Mouse (Mus musculus) MEL (cell line): Measurements from ENCODE around the gene Mtr. TPM values are rescaled to one million over a fixed set of nuclear protein-coding genes. Genes with fewer than 3 reads are reported as not detected.

Source experiments
- DNase-seq: peaks from one replicate; pipeline ENCODE4 v3.0.0; 2011; ENCODE audit warnings: low read depth, low spot score
- H3K27ac ChIP-seq: 2 replicates; pipeline ENCODE4 v1.5.1; 2012; ENCODE audit warnings: low read depth, mild to moderate bottlenecking, control low read depth, low read length, moderate library complexity; ENCODE audit not compliant: control insufficient read depth
- H3K27me3 ChIP-seq, 2 experiments: fragments of 150-350 bp in 1 of 2; sonication (generic) in 1 of 2; 2 replicates each; pipeline ENCODE4 v1.6.1; 2012; ENCODE audit warnings: low read length in 2 of 2, mild to moderate bottlenecking in 2 of 2, improper control_type of control experiment in 1 of 2, moderate library complexity in 1 of 2; ENCODE audit not compliant: insufficient read depth in 2 of 2, control insufficient read depth in 1 of 2
- H3K36me3 ChIP-seq, 2 experiments: 2 replicates each; pipeline ENCODE4 v1.6.1; 2012 to 2014; ENCODE audit warnings: low read length in 2 of 2, improper control_type of control experiment in 1 of 2, inconsistent platforms in 1 of 2, mild to moderate bottlenecking in 1 of 2; ENCODE audit not compliant: insufficient read depth in 2 of 2, control insufficient read depth in 1 of 2
- H3K4me1 ChIP-seq, 2 experiments: fragments of 150-350 bp in 1 of 2; sonication (generic) in 1 of 2; 2 replicates each; pipeline ENCODE4 v1.6.1; 2012; ENCODE audit warnings: low read length in 2 of 2, improper control_type of control experiment in 1 of 2, mild to moderate bottlenecking in 1 of 2; ENCODE audit not compliant: insufficient read depth in 2 of 2, control insufficient read depth in 1 of 2
- H3K4me3 ChIP-seq, 2 experiments: fragments of 150-350 bp in 1 of 2; sonication (generic) in 1 of 2; 2 replicates each; pipeline ENCODE4 v1.5.1; 2012; ENCODE audit warnings: low read depth in 2 of 2, low read length in 2 of 2, mild to moderate bottlenecking in 2 of 2, moderate library complexity in 2 of 2, control low read depth in 1 of 2, improper control_type of control experiment in 1 of 2; ENCODE audit not compliant: control insufficient read depth in 1 of 2, insufficient read depth in 1 of 2
- H3K79me2 ChIP-seq: 2 replicates; pipeline ENCODE4 v1.6.1; 2012; ENCODE audit warnings: mild to moderate bottlenecking, low read length, moderate library complexity; ENCODE audit not compliant: control insufficient read depth, poor library complexity, insufficient read depth
- H3K9ac ChIP-seq: 2 replicates; pipeline ENCODE4 v1.6.1; 2012; ENCODE audit warnings: low read depth, mild to moderate bottlenecking, control low read depth, low read length, moderate library complexity; ENCODE audit not compliant: control insufficient read depth, poor library complexity, severe bottlenecking
- H3K9me3 ChIP-seq: fragments of 150-350 bp; sonication (generic); replicated peaks from 2 replicates; pipeline ENCODE4 v1.6.1; 2012; ENCODE audit warnings: mild to moderate bottlenecking, low read length, improper control_type of control experiment, moderate library complexity; ENCODE audit not compliant: insufficient read depth
- BHLHE40 ChIP-seq: IDR thresholded peaks from 2 replicates; pipeline ENCODE4 v1.6.1; 2012; ENCODE audit warnings: low read depth, mild to moderate bottlenecking, inconsistent platforms, low read length, improper control_type of control experiment, borderline replicate concordance
- CTCF ChIP-seq, 3 experiments: IDR thresholded peaks in 2 of 3; conservative IDR thresholded peaks in 1 of 3; 2 replicates each; pipeline ENCODE4 v1.5.1; 2011 to 2012; ENCODE audit warnings: low read length in 3 of 3, low read depth in 2 of 3, mild to moderate bottlenecking in 2 of 3, improper control_type of control experiment in 1 of 3, inconsistent platforms in 1 of 3, mixed read lengths in 1 of 3, moderate library complexity in 1 of 3; ENCODE audit not compliant: control insufficient read depth in 1 of 3, insufficient read depth in 1 of 3, poor library complexity in 1 of 3, severe bottlenecking in 1 of 3
- EP300 ChIP-seq, 2 experiments: IDR thresholded peaks; 2 replicates each; pipeline ENCODE4 v1.6.1; 2011; ENCODE audit warnings: improper control_type of control experiment in 2 of 2, low read length in 2 of 2, low read depth in 1 of 2, mild to moderate bottlenecking in 1 of 2
- ETS1 ChIP-seq: IDR thresholded peaks from 2 replicates; pipeline ENCODE4 v1.6.1; 2012; ENCODE audit warnings: low read depth, mild to moderate bottlenecking, inconsistent platforms, low read length, improper control_type of control experiment, moderate library complexity
- GATA1 ChIP-seq: IDR thresholded peaks from 2 replicates; pipeline ENCODE4 v1.6.1; 2011; ENCODE audit warnings: low read depth, low read length, improper control_type of control experiment
- HCFC1 ChIP-seq: IDR thresholded peaks from 2 replicates; pipeline ENCODE4 v1.6.1; 2012; ENCODE audit warnings: low read depth, mild to moderate bottlenecking, inconsistent platforms, low read length, improper control_type of control experiment, moderate library complexity
- JUND ChIP-seq: IDR thresholded peaks from 2 replicates; pipeline ENCODE4 v1.6.1; 2011; ENCODE audit warnings: low read depth, mild to moderate bottlenecking, improper control_type of control experiment, low read length
- MAFK ChIP-seq: IDR thresholded peaks from 2 replicates; pipeline ENCODE4 v1.6.1; 2011; ENCODE audit warnings: low read depth, mild to moderate bottlenecking, low read length, improper control_type of control experiment, borderline replicate concordance
- MAZ ChIP-seq: IDR thresholded peaks from 2 replicates; pipeline ENCODE4 v1.6.1; 2012; ENCODE audit warnings: low read depth, mild to moderate bottlenecking, inconsistent platforms, low read length, improper control_type of control experiment
- MEF2A ChIP-seq: IDR thresholded peaks from 2 replicates; pipeline ENCODE4 v1.6.1; 2014; ENCODE audit warnings: low read depth, mild to moderate bottlenecking, inconsistent platforms, low read length, improper control_type of control experiment; ENCODE audit not compliant: poor library complexity, insufficient replicate concordance, severe bottlenecking; ENCODE audit errors: extremely low read depth
- MYB ChIP-seq: IDR thresholded peaks from 2 replicates; pipeline ENCODE4 v1.6.1; 2011; ENCODE audit warnings: mild to moderate bottlenecking, low read depth, low read length, improper control_type of control experiment
- NELFE ChIP-seq: IDR thresholded peaks from 2 replicates; pipeline ENCODE4 v1.6.1; 2011; ENCODE audit warnings: low read depth, low read length, improper control_type of control experiment
- POLR2A ChIP-seq, 2 experiments: IDR thresholded peaks; 2 replicates each; pipeline ENCODE4 v1.6.1; 2011 to 2012; ENCODE audit warnings: low read length in 2 of 2, mild to moderate bottlenecking in 2 of 2, control low read depth in 1 of 2, improper control_type of control experiment in 1 of 2, low read depth in 1 of 2, moderate library complexity in 1 of 2; ENCODE audit not compliant: control insufficient read depth in 1 of 2, insufficient read depth in 1 of 2, poor library complexity in 1 of 2
- POLR2AphosphoS2 ChIP-seq: IDR thresholded peaks from 2 replicates; pipeline ENCODE4 v1.6.1; 2011; ENCODE audit warnings: low read length, improper control_type of control experiment
- RAD21 ChIP-seq: IDR thresholded peaks from 2 replicates; pipeline ENCODE4 v1.6.1; 2011; ENCODE audit warnings: mild to moderate bottlenecking, low read depth, low read length, improper control_type of control experiment
- SIN3A ChIP-seq: IDR thresholded peaks from 2 replicates; pipeline ENCODE4 v1.6.1; 2012; ENCODE audit warnings: low read length, improper control_type of control experiment, inconsistent platforms
- SMC3 ChIP-seq: IDR thresholded peaks from 2 replicates; pipeline ENCODE4 v1.6.1; 2011; ENCODE audit warnings: low read depth, low read length, improper control_type of control experiment
- TAL1 ChIP-seq: IDR thresholded peaks from 2 replicates; pipeline ENCODE4 v1.6.1; 2012; ENCODE audit warnings: mild to moderate bottlenecking, inconsistent platforms, low read length, moderate library complexity, mixed read lengths
- TBP ChIP-seq: IDR thresholded peaks from 2 replicates; pipeline ENCODE4 v1.8.0; 2011; ENCODE audit warnings: low read depth, low read length, improper control_type of control experiment
- USF1 ChIP-seq: IDR thresholded peaks from 2 replicates; pipeline ENCODE4 v1.6.1; 2014; ENCODE audit warnings: low read depth, mild to moderate bottlenecking, inconsistent platforms, low read length, improper control_type of control experiment, moderate library complexity
- USF2 ChIP-seq, 2 experiments: IDR thresholded peaks; 2 replicates each; pipeline ENCODE4 v1.6.1; 2011 to 2012; ENCODE audit warnings: improper control_type of control experiment in 2 of 2, low read length in 2 of 2, borderline replicate concordance in 1 of 2, inconsistent platforms in 1 of 2, low read depth in 1 of 2, mild to moderate bottlenecking in 1 of 2; ENCODE audit not compliant: insufficient read depth in 1 of 2
- ZC3H11A ChIP-seq: IDR thresholded peaks from 2 replicates; pipeline ENCODE4 v1.6.1; 2012; ENCODE audit warnings: low read depth, mild to moderate bottlenecking, inconsistent platforms, low read length, improper control_type of control experiment
- ZMIZ1 ChIP-seq: IDR thresholded peaks from 2 replicates; pipeline ENCODE4 v1.6.1; 2012; ENCODE audit warnings: low read depth, mild to moderate bottlenecking, inconsistent platforms, low read length, improper control_type of control experiment, moderate library complexity
- ZNF384 ChIP-seq: IDR thresholded peaks from 2 replicates; pipeline ENCODE4 v1.6.1; 2012; ENCODE audit warnings: low read depth, mild to moderate bottlenecking, inconsistent platforms, low read length, improper control_type of control experiment
- polyA plus RNA-seq, 2 experiments: library from polyadenylated mRNA; stranded (reverse) in 1 of 2; unstranded in 1 of 2; fragments of >175 nt in 1 of 2; fragments of >200 nt in 1 of 2; gene quantifications; 2 replicates each; pipeline versions ENCODE4 v1.2.1 to v1.2.4; 2012; ENCODE audit warnings: low replicate concordance in 2 of 2, low read depth in 1 of 2; ENCODE audit not compliant: insufficient read length in 2 of 2, insufficient read depth in 1 of 2, missing spikeins in 1 of 2
- total RNA-seq: library from RNA; depleted of rRNA; stranded (reverse); fragments of 300-350 nt; gene quantifications from 2 replicates; pipeline ENCODE4 v1.2.3, GENCODE M21; 2012

Mtr gene
- total and polyA plus RNA-seq, 3 experiments, result 25.5 to 53.0 (median 32.2) TPM

GRCm38 (mm10) chr13:12211058-12211457, 46.9 kb downstream of the Mtr start:
- Histone ChIP-seq H3K4me1 (no peaks in the 10 kb centered on the region), H3K4me3 (no peak overlapping the region), H3K27ac (no peak overlapping the region)
- TF ChIP-seq BHLHE40 (no peak), GATA1 (no peak), SIN3A (no peak)
- TF ChIP-seq, all 39 proteins: peak for 0
- no peaks in the 10 kb centered on the region for H3K27me3 ChIP-seq
- no peaks in the 10 kb centered on the region for H3K9me3 ChIP-seq
- no peaks in the 10 kb centered on the region for H3K79me2 ChIP-seq
- H3K36me3 ChIP-seq, result peaks cover 0 to 23% of the 10 kb centered on the region in 2 experiments; a peak in 2 of 4 replicates
- no peak overlapping the region for H3K9ac ChIP-seq
- DNase-seq, result no peak

- no peaks in the 10 kb centered on the region for H3K79me2 ChIP-seq
- peaks cover 0 to 23% of the 10 kb centered on the region in 2 experiments; a peak in 2 of 4 replicates for H3K36me3 ChIP-seq
- peak; percentile 81 for DNase-seq
- H3K27me3 ChIP-seq, result no peaks in the 10 kb centered on the region
- no peak overlapping the region for H3K4me3 ChIP-seq
- no peaks in the 10 kb centered on the region for H3K4me1 ChIP-seq
- H3K9me3 ChIP-seq, result no peaks in the 10 kb centered on the region
- no peak overlapping the region for H3K9ac ChIP-seq
- no peak overlapping the region for H3K27ac ChIP-seq
- peak; percentile 78 for TF ChIP-seq RAD21
- peak; percentile 71 for TF ChIP-seq SMC3
- peak; percentile 99 for TF ChIP-seq ZNF384
- TF ChIP-seq TBP, result 0 out of 2 replicates have a peak, but pooled peaks have one; percentile 41
- TF ChIP-seq JUND, result no peak
- TF ChIP-seq MEF2A, result no peak
- TF ChIP-seq CTCF (IDR thresholded peaks at IDR 0.05 in 2 of 3, conservative IDR thresholded peaks at IDR 0.05 in 1 of 3; ENCODE audit: control insufficient read depth in 1 of 3, insufficient read depth in 1 of 3, low read depth in 2 of 3, low read length in 3 of 3, poor library complexity in 1 of 3, severe bottlenecking in 1 of 3), result peak; percentile 68 to 98 (median 83)
Measured at GRCm38 (mm10) chr13:12210023-12210762, 47.7 kb downstream of the Mtr start.

- H3K4me1 ChIP-seq, result no peaks in the 10 kb centered on the region
- H3K9me3 ChIP-seq, result no peaks in the 10 kb centered on the region
- no peak overlapping the region for H3K4me3 ChIP-seq
- peak; percentile 45 for DNase-seq
- TF ChIP-seq JUND (no peak), ZC3H11A (no peak), USF1 (no peak), SIN3A (no peak), MAZ (no peak), TAL1 (no peak), CTCF (IDR thresholded peaks at IDR 0.05 in 2 of 3, conservative IDR thresholded peaks at IDR 0.05 in 1 of 3; ENCODE audit: control insufficient read depth in 1 of 3, insufficient read depth in 1 of 3, low read depth in 2 of 3, low read length in 3 of 3, poor library complexity in 1 of 3, severe bottlenecking in 1 of 3) (no peak), USF2 (IDR thresholded peaks at IDR 0.05; ENCODE audit: borderline replicate concordance in 1 of 2, insufficient read depth in 1 of 2, low read depth in 1 of 2, low read length in 2 of 2) (no peak), EP300 (IDR thresholded peaks at IDR 0.05; ENCODE audit: low read depth in 1 of 2, low read length in 2 of 2) (no peak), POLR2AphosphoS2 (no peak), MYB (no peak), ZMIZ1 (no peak), GATA1 (no peak), HCFC1 (no peak), NELFE (no peak), ETS1 (no peak), POLR2A (IDR thresholded peaks at IDR 0.05; ENCODE audit: control insufficient read depth in 1 of 2, insufficient read depth in 1 of 2, low read depth in 1 of 2, low read length in 2 of 2, poor library complexity in 1 of 2) (no peak), MAFK (no peak)
- TF ChIP-seq, all 39 proteins: peak for 0
- Histone ChIP-seq H3K36me3 (peaks cover 0 to 37% of the 10 kb centered on the region in 2 experiments; a peak in 2 of 4 replicates), H3K27ac (no peak overlapping the region), H3K27me3 (no peaks in the 10 kb centered on the region), H3K79me2 (no peaks in the 10 kb centered on the region), H3K9ac (no peak overlapping the region)
Measured at GRCm38 (mm10) chr13:12200372-12200771, 57.5 kb downstream of the Mtr start.
